Mouse (Mus musculus) gastrocnemius, adult 2 months (tissue): ENCODE measurements around the gene Nanog. TPM values are rescaled to one million over a fixed set of nuclear protein-coding genes. Genes with fewer than 3 reads are reported as not detected.

Experiments used
- DNase-seq: peaks from one replicate; pipeline ENCODE4 v3.0.0; 2022
- H3K27ac ChIP-seq: fragments of 200-600 bp; 2 replicates; pipeline ENCODE4 v1.8.1; 2022; ENCODE audit warnings: mild to moderate bottlenecking
- H3K4me3 ChIP-seq: fragments of 200-600 bp; 2 replicates; pipeline ENCODE4 v1.8.1; 2022; ENCODE audit warnings: mild to moderate bottlenecking, moderate library complexity
- CTCF ChIP-seq: fragments of 200-600 bp; IDR thresholded peaks from 2 replicates; pipeline ENCODE4 v1.8.1; 2022; ENCODE audit warnings: antibody characterized with exemption, mild to moderate bottlenecking, moderate library complexity
- intact Hi-C: fragments of 180-260 bp; cut with DNase I; formaldehyde crosslinking; loops from one replicate; pipeline ENCODE4 v1.15.1; 2025
- long read RNA-seq, 2 experiments: library from polyadenylated mRNA; stranded (forward); transcript quantifications; one replicate each; pipeline ENCODE4 v2.0.0; 2021
- total RNA-seq, 2 experiments: library from RNA; stranded (reverse); gene quantifications; 2 replicates each; pipeline ENCODE4 v1.2.3; 2021

Nanog gene
- total RNA-seq: not detected
- long read RNA-seq, experiment 1: 0 reads
- long read RNA-seq, experiment 2: 0 reads

DNA sequence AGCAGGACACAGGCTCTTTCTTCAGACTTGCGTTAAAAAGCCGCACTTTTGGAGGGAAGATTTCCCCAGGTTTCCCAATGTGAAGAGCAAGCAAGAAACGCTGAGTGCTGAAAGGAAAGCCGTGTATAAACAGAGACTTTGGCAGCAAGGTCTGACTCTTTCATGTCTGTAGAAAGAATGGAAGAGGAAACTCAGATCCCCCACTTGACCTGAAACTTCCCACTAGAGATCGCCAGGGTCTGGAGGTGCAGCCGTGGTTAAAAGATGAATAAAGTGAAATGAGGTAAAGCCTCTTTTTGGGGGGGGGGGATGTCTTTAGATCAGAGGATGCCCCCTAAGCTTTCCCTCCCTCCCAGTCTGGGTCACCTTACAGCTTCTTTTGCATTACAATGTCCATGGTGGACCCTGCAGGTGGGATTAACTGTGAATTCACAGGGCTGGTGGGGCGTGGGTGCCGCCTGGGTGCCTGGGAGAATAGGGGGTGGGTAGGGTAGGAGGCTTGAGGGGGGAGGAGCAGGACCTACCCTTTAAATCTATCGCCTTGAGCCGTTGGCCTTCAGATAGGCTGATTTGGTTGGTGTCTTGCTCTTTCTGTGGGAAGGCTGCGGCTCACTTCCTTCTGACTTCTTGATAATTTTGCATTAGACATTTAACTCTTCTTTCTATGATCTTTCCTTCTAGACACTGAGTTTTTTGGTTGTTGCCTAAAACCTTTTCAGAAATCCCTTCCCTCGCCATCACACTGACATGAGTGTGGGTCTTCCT is at the start of gene Nanog:
Gene Nanog, plus strand, starts transcription at position 454 of the 765 bp plus-strand sequence.
- DNase-seq: no peak
- H3K27ac ChIP-seq: no peak within 1 kb of the TSS
- no peak within 1 kb of the TSS for H3K4me3 ChIP-seq
- TF ChIP-seq CTCF: no peak
- intact Hi-C loops: no loop called here

DNA sequence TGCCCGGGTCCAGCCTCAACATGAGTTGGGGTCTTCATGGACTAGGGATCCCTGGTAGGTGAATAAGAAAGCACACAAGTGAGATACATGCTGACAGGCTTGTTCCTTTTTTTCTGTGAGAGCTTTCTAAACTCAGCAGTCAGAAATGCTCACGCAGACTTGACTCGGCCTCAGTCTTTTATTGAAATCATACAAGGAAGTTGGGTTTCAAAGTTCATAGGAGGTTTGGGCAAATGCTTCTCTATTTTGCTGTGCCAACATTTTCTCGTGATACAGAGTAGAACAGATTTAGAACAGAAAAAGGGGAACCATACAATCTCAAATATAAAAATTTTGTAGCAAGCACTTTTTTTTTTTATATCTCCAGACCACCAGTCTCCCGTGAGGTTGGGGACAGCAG is 49.7 kb upstream of the Nanog start:
- no peak for TF ChIP-seq CTCF
- no peak for DNase-seq
- Histone ChIP-seq H3K27ac (no peak overlapping the region), H3K4me3 (no peak overlapping the region)
- intact Hi-C loops: no loop called here

GRCm38 (mm10) chr6:122659567-122659966 is 47.7 kb upstream of the Nanog start:
- no peak overlapping the region for H3K4me3 ChIP-seq
- intact Hi-C loops: no loop called here
- DNase-seq: no peak
- no peak overlapping the region for H3K27ac ChIP-seq
- no peak for TF ChIP-seq CTCF

DNA sequence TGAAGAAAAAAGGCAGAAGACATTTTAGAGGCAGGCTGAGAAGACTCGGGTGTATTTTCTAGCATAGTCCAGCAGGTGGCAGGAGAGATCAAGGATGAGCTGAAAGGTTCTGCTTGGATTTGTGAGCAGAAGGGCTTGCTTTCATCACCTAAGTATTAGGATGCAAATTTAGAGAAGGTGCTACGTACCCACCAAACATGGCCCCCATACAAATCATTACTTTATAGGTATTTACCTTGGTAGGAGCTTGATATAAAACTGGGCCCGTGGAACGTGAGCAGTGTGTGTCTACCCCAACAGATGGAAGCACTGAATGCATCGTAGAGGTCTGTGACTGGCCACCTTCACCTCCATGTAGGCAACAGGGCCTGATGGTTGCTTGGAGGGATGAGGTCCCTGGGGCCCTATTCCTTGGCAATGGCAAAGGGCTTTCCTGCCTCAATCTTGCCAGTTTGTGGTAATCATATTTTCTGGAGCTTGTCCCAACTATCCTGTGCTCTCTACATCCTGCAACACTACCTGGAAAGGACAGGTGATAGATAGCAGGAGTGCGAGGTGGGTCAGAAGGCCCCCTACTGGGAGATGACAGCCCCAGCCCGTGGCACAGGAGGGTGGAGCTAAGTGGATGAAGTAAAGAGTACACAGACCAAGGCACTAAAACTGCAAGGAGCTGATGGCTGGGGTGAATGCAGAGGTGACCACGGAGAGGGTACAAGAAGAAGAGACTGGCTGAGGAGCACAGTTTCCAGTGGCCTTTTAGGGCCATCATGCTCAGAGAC is 46.5 kb upstream of the Nanog start:
- no peak for DNase-seq
- Histone ChIP-seq H3K4me3 (no peak overlapping the region), H3K27ac (no peak overlapping the region)
- intact Hi-C loops: loop anchor here (10.0 kb wide), 1 partner anchor 124 kb away; no protein-coding TSS in a partner anchor
- TF ChIP-seq CTCF: peak; percentile 63

DNA sequence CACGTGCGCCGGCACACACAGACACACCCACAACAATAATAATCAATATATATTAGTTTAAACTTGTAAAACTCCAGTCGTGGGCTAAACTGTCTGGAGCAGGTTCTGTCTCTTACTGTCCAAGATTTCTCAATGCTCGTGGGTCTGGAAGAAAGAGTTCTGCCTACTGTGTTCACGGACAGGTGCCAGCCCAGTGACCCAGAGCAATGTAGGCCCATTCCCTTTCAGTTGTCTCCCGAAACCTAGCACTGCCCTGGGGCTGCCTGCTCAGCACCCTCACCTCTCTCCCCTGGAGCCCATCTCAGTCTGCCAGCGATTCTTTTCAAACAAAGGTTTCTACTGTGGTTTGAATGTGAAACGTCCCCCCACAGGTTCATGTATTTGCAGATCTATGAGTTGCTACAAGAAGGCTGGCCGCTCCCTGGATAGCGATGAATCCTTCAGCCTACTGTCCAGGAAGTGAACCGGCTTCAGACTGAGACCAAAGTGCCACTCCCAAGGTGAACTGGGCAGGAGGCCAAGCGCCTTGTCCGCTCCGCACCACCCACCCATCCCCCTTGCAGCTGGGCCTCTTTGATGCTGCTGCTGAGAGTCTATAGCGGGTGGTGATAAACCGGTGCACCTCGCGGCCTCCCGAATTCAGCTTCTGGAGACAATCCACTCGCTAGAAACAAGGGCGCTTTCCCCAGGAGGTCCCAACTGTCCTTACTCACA is 44.6 kb upstream of the Nanog start:
- no peak for TF ChIP-seq CTCF
- H3K27ac ChIP-seq: no peak overlapping the region
- intact Hi-C loops: loop anchor here (10.0 kb wide), 1 partner anchor 122 kb away; no protein-coding TSS in a partner anchor
- H3K4me3 ChIP-seq: no peak overlapping the region
- DNase-seq: no peak

- DNase-seq: no peak
- Histone ChIP-seq H3K4me3 (no peak overlapping the region), H3K27ac (no peak overlapping the region)
- no peak for TF ChIP-seq CTCF
- intact Hi-C loops: loop anchor here (10.0 kb wide), 1 partner anchor 121 kb away; no protein-coding TSS in a partner anchor
Measured at GRCm38 (mm10) chr6:122663596-122664206, 43.6 kb upstream of the Nanog start.

DNA sequence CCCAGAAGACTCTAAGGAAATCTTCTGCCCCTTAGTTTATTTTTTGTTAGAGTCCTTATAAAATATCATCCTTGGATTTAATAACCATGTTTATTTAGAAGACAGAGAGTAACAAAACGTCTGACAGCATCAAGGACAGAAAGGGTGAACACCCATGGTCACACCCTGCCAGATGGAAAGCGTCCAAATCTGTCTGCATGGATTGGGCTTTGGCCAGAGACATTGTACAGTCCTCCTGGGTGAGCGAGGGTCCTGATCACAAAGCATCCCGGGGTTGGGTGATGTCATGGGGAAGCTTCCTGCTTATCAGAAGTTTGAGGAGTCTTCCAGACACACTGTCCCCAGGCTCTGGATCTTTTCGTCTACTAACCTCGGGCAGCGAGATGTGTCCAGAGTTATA is 41.4 kb upstream of the Nanog start:
- Histone ChIP-seq H3K4me3 (no peak overlapping the region), H3K27ac (no peak overlapping the region)
- intact Hi-C loops: loop anchor here (10.0 kb wide), 1 partner anchor 119 kb away; no protein-coding TSS in a partner anchor
- TF ChIP-seq CTCF: no peak
- no peak for DNase-seq

- DNase-seq: no peak
- intact Hi-C loops: loop anchor here (2.0 to 10.0 kb wide), 2 partner anchors 51 to 117 kb away; no protein-coding TSS in a partner anchor
- no peak overlapping the region for H3K27ac ChIP-seq
- no peak overlapping the region for H3K4me3 ChIP-seq
- no peak for TF ChIP-seq CTCF
Measured at GRCm38 (mm10) chr6:122667715-122668114, 39.6 kb upstream of the Nanog start.

- no peak for TF ChIP-seq CTCF
- Histone ChIP-seq H3K4me3 (no peak overlapping the region), H3K27ac (no peak overlapping the region)
- intact Hi-C loops: loop anchor here (2.0 to 10.0 kb wide), 2 partner anchors 50 to 116 kb away; no protein-coding TSS in a partner anchor
- no peak for DNase-seq
Measured at GRCm38 (mm10) chr6:122668823-122669222, 38.5 kb upstream of the Nanog start.

DNA sequence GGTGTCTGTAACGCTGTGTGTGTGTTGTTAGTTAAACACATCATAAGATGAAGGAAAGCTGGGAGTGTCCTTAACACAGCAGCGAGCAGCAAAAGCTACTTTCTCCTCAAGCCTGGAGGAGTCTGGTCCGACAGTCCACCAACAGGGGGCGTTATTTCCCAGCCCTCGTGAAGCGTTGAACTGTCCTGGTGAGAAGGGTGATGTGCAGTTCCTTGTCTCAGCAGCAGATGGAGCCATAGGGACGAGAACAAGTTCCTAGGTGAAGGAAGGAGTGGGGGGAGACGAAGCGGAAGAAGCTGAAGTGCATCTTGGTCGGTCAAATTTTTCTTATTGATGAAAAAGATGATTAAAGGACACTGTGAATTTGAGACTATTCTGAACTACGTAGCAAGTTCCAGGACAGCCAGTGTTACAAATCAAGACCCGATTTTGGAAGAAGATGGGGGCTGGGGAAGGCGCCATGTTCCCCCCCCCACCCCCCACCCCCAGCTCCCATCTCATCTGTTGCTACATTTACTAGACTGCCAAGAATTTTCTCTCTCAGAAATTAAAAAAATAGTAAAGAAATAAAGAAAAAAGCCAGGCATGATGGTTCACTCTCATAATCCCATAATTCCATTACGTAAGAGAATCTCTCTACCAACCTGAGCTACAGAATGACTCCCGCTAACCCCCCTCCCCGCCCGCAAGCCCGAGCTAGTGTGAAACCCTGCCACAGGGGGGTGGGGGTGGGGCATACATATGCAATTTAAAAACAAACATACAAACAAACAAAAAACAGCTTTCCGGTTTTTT is 37.7 kb upstream of the Nanog start:
- peak; percentile 95 for TF ChIP-seq CTCF
- H3K4me3 ChIP-seq: peak overlapping the region; percentile 63
- no peak overlapping the region for H3K27ac ChIP-seq
- peak; percentile 90 for DNase-seq
- intact Hi-C loops: loop anchor here (2.0 to 10.0 kb wide), 2 partner anchors 49 to 115 kb away; no protein-coding TSS in a partner anchor

- Histone ChIP-seq H3K27ac (no peak overlapping the region), H3K4me3 (no peak overlapping the region)
- TF ChIP-seq CTCF: no peak
- no peak for DNase-seq
- intact Hi-C loops: no loop called here
Measured at GRCm38 (mm10) chr6:122670201-122670551, 37.1 kb upstream of the Nanog start.
